Mouse (Mus musculus): Measurements from ENCODE around the gene Tesc. TPM values are rescaled to one million over a fixed set of nuclear protein-coding genes. Genes with fewer than 3 reads are reported as not detected.

The Tesc gene
- polyA plus RNA-seq, 1 experiment, result 0.88 TPM

DNA sequence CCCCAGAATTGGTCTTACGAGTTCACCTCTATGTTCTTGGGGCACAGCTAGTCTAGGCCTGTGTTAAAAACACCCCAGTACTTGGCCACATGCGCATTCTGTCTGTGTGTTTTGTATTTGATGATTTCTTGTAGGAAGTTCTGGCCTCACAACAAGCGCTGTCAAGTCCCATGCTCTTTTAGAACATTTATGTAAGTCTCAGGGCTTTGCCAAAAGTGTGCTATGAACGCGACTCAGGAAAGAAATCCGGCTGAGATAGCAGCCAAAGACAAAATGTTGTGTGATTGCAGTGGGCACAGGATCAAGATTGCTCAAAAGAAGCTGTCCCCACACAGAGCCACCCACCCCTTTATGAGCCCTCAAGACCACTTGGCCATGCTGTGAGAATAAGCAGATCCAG, 34.0 kb upstream of the Tesc start:
- Histone ChIP-seq H3K4me1 (ENCODE audit: control insufficient read depth, insufficient read depth, low read length) (no peaks in the 10 kb centered on the region), H3K27ac (ENCODE audit: insufficient read depth, low read length) (no peak overlapping the region), H3K4me3 (ENCODE audit: insufficient read depth, low read length) (no peak overlapping the region)
- TF ChIP-seq POLR2A (IDR thresholded peaks at IDR 0.05; ENCODE audit: low read depth, low read length) (no peak), CTCF (IDR thresholded peaks at IDR 0.05; ENCODE audit: borderline replicate concordance, insufficient read depth, low read length) (no peak)

DNA sequence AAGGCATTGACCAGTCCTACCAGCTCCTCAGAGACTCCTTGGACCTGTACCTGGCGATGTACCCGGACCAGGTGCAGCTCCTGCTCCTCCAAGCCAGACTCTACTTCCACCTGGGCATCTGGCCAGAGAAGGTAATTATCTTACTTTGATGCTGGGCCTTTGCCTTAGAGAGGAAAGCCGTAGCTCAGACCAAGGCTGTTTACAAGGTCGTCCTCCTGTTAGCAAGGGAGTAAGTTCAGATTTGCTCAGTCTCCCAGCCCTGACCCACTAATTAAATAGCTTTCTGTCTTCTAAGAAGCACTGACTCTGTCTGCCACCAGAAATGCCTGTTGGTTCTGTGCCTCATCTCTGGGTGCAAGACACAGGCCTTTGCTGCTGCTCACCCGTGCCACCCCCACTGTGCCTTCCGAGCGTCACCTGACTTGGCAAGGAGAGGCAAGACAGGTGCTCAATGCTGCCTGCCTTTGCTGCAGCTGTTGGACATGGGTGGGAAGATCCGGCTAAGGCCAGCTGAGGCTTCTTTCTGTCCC, 32.1 kb upstream of the Tesc start:
- H3K4me3 ChIP-seq (ENCODE audit: insufficient read depth, low read length), result no peak overlapping the region
- TF ChIP-seq CTCF (IDR thresholded peaks at IDR 0.05; ENCODE audit: borderline replicate concordance, insufficient read depth, low read length) (no peak), POLR2A (IDR thresholded peaks at IDR 0.05; ENCODE audit: low read depth, low read length) (no peak)
- no peak overlapping the region for H3K27ac ChIP-seq (ENCODE audit: insufficient read depth, low read length)
- H3K4me1 ChIP-seq (ENCODE audit: control insufficient read depth, insufficient read depth, low read length), result no peaks in the 10 kb centered on the region

DNA sequence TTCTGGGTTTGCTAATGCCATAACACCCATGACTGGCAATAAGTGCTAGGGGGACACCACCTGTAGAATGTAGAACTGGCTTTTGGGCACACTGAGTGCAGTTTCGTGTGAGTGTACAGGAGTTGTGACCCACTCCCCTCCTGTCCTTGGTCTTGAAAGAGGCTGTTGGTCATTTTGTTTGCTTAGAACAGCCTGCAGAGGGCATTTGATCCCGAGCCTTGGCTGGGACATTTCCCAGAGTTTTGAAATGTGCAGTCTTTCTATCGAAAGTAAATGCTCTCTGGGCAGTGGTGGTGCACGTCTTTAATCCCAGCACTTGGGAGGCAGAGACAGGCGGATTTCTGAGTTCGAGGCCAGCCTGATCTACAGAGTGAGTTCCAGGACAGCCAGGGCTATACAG, 31.6 kb upstream of the Tesc start:
- Histone ChIP-seq H3K4me1 (ENCODE audit: control insufficient read depth, insufficient read depth, low read length) (no peaks in the 10 kb centered on the region), H3K27ac (ENCODE audit: insufficient read depth, low read length) (no peak overlapping the region), H3K4me3 (ENCODE audit: insufficient read depth, low read length) (no peak overlapping the region)
- TF ChIP-seq POLR2A (IDR thresholded peaks at IDR 0.05; ENCODE audit: low read depth, low read length), result no peak
- no peak for TF ChIP-seq CTCF (IDR thresholded peaks at IDR 0.05; ENCODE audit: borderline replicate concordance, insufficient read depth, low read length)

DNA sequence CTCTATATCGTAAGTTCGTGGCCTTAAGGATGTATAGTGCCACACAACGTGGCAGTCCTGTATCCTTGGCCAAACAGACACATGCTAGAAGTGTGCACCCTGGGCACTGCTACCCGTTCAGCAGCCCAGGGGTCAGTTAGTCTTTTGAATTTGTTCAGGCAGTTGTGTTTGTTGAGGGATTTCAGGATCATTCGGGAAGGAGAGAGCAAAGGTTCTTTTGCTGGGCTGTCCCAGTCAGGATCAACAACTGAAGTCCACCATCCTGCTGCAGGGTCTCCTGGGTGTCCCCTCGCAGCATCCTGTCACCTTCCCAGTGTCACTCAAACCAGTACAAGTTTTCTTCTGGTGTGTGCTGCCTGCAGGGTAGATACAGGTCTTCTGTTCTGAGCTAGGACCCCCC, 31.0 kb upstream of the Tesc start:
- TF ChIP-seq POLR2A (IDR thresholded peaks at IDR 0.05; ENCODE audit: low read depth, low read length) (no peak), CTCF (IDR thresholded peaks at IDR 0.05; ENCODE audit: borderline replicate concordance, insufficient read depth, low read length) (no peak)
- Histone ChIP-seq H3K4me3 (ENCODE audit: insufficient read depth, low read length) (no peak overlapping the region), H3K4me1 (ENCODE audit: control insufficient read depth, insufficient read depth, low read length) (no peaks in the 10 kb centered on the region), H3K27ac (ENCODE audit: insufficient read depth, low read length) (no peak overlapping the region)

DNA sequence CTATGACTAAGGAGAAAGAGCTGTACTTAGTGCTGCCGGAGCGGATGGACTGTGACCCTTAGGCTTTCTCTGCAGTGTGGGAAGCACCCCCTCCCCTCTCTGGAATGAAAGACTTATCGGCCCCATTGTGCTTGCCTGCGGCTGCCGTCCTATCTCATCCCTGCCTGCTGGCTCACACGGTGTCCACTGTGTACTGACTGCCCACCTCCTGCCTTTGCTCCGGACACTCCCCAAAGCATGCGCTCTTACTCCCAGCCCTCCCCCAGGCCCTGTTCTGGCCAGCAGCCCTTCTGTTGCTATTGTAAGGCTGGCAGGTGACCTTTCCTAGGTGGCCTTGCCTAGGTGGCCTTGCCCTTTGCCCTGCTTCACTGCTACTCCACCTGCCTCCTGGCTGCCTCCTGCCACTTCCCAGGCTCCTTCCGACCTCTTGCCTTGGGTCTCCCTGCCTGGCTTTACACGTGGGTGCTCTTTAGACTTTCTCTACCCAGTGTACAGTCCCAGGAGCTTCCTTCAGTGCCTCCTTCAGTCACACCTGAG, 30.0 kb upstream of the Tesc start:
- no peaks in the 10 kb centered on the region for H3K4me1 ChIP-seq (ENCODE audit: control insufficient read depth, insufficient read depth, low read length)
- H3K27ac ChIP-seq (ENCODE audit: insufficient read depth, low read length), result no peak overlapping the region
- TF ChIP-seq CTCF (IDR thresholded peaks at IDR 0.05; ENCODE audit: borderline replicate concordance, insufficient read depth, low read length), result no peak
- no peak for TF ChIP-seq POLR2A (IDR thresholded peaks at IDR 0.05; ENCODE audit: low read depth, low read length)
- H3K4me3 ChIP-seq (ENCODE audit: insufficient read depth, low read length), result no peak overlapping the region

DNA sequence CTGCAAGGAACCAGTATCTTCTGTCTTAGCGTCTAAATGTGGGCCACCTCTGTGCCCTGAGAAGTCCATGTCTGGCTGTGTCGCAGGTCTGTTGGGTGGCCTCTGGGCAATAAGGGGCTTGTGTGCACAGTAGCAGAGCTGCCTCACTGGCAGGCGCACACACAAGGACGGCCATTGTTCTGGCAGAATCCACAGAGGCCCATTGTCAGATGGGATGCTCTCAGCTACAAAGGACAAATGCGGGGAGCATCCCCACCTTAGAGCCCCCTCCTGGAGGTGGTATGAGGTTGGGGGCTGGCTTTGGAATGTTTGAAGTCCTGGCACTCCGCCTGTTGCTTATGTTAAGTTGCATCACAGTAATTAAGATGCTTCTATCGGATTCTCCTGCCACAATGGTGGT, 28.5 kb upstream of the Tesc start:
- Histone ChIP-seq H3K27ac (ENCODE audit: insufficient read depth, low read length) (no peak overlapping the region), H3K4me3 (ENCODE audit: insufficient read depth, low read length) (no peak overlapping the region), H3K4me1 (ENCODE audit: control insufficient read depth, insufficient read depth, low read length) (no peaks in the 10 kb centered on the region)
- TF ChIP-seq CTCF (IDR thresholded peaks at IDR 0.05; ENCODE audit: borderline replicate concordance, insufficient read depth, low read length) (no peak), POLR2A (IDR thresholded peaks at IDR 0.05; ENCODE audit: low read depth, low read length) (no peak)

DNA sequence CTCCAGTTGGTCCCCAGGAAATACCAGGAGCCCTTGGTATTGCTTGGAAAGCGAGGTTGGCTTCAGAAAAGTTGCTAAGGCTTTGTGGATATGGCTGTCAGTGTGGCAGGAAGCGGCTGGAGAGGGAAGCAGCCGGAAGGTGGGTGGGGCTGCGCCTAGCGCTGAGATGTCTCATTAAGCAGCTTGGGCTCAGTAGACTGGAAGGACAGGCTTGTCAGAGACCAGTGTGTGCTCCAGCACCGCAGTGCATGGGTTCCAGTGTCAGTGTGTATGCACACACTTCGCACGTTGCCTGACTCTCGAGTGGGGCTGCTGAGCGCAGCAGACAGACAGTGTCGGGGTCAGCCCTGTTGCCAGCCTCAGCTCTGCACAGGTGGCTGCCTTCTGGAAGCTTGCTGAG, 28.0 kb upstream of the Tesc start:
- H3K27ac ChIP-seq (ENCODE audit: insufficient read depth, low read length), result no peak overlapping the region
- no peak overlapping the region for H3K4me3 ChIP-seq (ENCODE audit: insufficient read depth, low read length)
- H3K4me1 ChIP-seq (ENCODE audit: control insufficient read depth, insufficient read depth, low read length), result no peaks in the 10 kb centered on the region
- TF ChIP-seq CTCF (IDR thresholded peaks at IDR 0.05; ENCODE audit: borderline replicate concordance, insufficient read depth, low read length) (no peak), POLR2A (IDR thresholded peaks at IDR 0.05; ENCODE audit: low read depth, low read length) (no peak)

DNA sequence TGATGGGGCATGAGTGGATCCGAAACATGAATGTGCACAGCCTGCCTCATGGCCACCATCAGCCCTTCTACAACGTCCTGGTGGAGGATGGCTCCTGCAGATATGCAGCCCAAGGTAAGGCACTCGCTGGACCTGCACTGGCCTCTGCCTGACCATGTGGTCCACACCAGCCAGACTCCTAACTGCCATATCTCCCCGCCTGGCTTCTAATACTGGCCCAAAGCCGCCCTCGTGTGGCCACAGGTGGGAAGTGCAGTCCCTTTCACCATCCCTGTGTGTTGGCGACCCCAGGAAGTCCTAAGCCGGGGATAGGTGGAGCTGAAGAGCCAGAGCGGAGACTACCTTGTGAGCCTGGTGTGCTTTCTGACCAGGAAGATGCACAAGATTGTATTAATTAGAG, 25.5 kb upstream of the Tesc start:
- no peak overlapping the region for H3K27ac ChIP-seq (ENCODE audit: insufficient read depth, low read length)
- TF ChIP-seq POLR2A (IDR thresholded peaks at IDR 0.05; ENCODE audit: low read depth, low read length) (no peak), CTCF (IDR thresholded peaks at IDR 0.05; ENCODE audit: borderline replicate concordance, insufficient read depth, low read length) (peak; percentile 80)
- H3K4me1 ChIP-seq (ENCODE audit: control insufficient read depth, insufficient read depth, low read length), result no peaks in the 10 kb centered on the region
- H3K4me3 ChIP-seq (ENCODE audit: insufficient read depth, low read length), result no peak overlapping the region

DNA sequence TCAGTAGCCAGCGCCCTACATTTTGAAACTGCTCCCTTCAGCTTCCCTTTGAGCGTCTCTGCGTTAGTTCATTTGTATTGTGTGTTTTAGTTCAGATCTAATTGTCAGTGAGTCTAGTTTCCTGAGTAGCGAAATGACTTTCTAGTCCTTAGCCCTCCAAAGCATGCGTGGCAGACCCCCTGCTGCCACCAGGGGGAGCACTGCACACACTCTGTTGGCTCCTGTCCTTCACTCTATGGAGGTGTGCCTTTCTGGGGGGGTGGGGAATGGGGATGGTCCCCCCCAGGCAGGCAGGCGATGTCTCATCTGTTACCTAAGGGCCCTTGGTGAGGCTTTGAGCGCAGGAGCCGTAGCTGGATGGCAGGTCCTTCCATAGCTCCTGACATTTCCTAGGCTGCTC, 22.9 kb upstream of the Tesc start:
- TF ChIP-seq POLR2A (IDR thresholded peaks at IDR 0.05; ENCODE audit: low read depth, low read length) (no peak), CTCF (IDR thresholded peaks at IDR 0.05; ENCODE audit: borderline replicate concordance, insufficient read depth, low read length) (peak; percentile 93)
- Histone ChIP-seq H3K4me1 (ENCODE audit: control insufficient read depth, insufficient read depth, low read length) (no peaks in the 10 kb centered on the region), H3K4me3 (ENCODE audit: insufficient read depth, low read length) (no peak overlapping the region), H3K27ac (ENCODE audit: insufficient read depth, low read length) (no peak overlapping the region)

DNA sequence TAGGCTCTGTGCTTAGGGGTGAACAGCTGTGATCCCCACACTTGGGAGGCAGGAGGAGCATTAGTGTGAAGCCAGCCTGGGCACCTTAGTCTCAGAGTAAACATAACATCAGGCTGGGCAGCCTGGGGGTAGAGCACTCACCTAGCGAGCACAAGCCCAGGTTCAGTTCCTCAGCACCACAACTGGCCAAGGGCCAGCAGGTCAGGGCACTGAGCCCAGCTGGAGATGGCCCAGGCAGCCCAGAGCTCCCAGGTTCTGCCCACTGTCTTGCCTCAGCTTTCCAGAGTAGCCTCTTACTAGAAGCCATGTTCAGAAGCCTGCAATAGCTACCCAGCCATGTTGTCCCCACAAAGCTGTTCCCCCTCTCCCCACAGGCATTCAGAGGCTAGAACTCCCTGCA, 21.8 kb upstream of the Tesc start:
- no peak overlapping the region for H3K27ac ChIP-seq (ENCODE audit: insufficient read depth, low read length)
- H3K4me3 ChIP-seq (ENCODE audit: insufficient read depth, low read length), result no peak overlapping the region
- no peaks in the 10 kb centered on the region for H3K4me1 ChIP-seq (ENCODE audit: control insufficient read depth, insufficient read depth, low read length)
- TF ChIP-seq CTCF (IDR thresholded peaks at IDR 0.05; ENCODE audit: borderline replicate concordance, insufficient read depth, low read length), result no peak
- no peak for TF ChIP-seq POLR2A (IDR thresholded peaks at IDR 0.05; ENCODE audit: low read depth, low read length)

DNA sequence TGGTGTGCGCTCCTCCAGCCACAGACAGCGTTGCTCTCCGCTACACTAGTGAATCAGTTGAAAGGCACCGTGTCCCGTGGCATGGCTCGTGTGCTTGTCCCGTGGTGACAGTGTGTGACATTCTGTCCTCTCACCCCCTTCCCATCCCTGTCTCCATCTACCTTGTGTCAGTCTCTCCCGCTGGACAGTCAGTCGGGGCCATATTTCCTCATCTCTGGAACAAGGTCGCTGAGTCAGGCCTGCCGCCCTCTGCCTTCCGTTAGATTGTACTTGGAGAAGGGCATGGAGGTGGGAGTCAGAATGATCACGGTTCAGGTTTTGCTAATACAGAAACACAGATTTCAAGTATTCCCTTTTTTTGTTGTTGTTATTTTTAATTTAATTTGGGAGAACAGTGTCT, 19.2 kb upstream of the Tesc start:
- Histone ChIP-seq H3K4me3 (ENCODE audit: insufficient read depth, low read length) (no peak overlapping the region), H3K4me1 (ENCODE audit: control insufficient read depth, insufficient read depth, low read length) (no peaks in the 10 kb centered on the region), H3K27ac (ENCODE audit: insufficient read depth, low read length) (no peak overlapping the region)
- no peak for TF ChIP-seq CTCF (IDR thresholded peaks at IDR 0.05; ENCODE audit: borderline replicate concordance, insufficient read depth, low read length)
- TF ChIP-seq POLR2A (IDR thresholded peaks at IDR 0.05; ENCODE audit: low read depth, low read length), result no peak
